Mouse (Mus musculus): ENCODE results near the gene Gabarapl2. TPM values are rescaled to one million over a fixed set of nuclear protein-coding genes. Genes with fewer than 3 reads are reported as not detected.
"Not testable (repeated sequence)": the region's sequence is repeated elsewhere in the genome, so short reads cannot be mapped to it uniquely, and the experiment has no call there.

Gene Gabarapl2
- total RNA-seq, 2 experiments from 2014 or later = 192 to 198 TPM

- intact Hi-C loops (cut with DNase I) = no loop called here
Measured at GRCm38 (mm10) chr8:111933348-111934076, 7.0 kb upstream of the Gabarapl2 start, which contains the start of gene Tmem231. Gene Tmem231, minus strand, starts transcription at chr8:111933881.

DNA sequence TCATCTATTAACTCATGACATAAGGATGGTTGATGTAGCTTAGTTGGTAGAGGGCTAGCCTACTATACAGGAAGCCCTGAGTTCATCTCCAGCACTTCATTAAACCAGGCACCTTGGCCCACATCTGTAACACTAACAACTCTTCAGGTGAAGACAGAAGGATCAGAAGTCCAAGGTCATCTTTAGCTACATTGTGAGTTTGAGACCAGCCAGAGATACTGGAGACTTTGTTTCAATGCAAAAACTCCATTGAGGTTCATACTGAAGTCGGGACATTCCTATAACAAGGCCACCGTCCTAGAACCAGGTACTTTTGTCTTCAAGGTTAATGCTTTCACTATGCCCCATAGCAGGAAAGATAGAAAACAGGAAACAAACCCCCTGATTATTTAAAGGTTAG lies 6.3 kb upstream of the Gabarapl2 start:
- DNase-seq = no peak
- intact Hi-C loops (cut with DNase I) = no loop called here

More at GRCm38 (mm10) chr8:111933348-111934076, 7.0 kb upstream of the Gabarapl2 start, which contains the start of gene Tmem231:
- DNase-seq = peak; percentile 94

GRCm38 (mm10) chr8:111937184-111937583 lies 3.3 kb upstream of the Gabarapl2 start:
- intact Hi-C loops (cut with DNase I) = no loop called here
- DNase-seq = no peak

GRCm38 (mm10) chr8:111938076-111938985 lies 2.2 kb upstream of the Gabarapl2 start:
- intact Hi-C loops (cut with DNase I); DNase-seq: not testable (repeated sequence)

DNA sequence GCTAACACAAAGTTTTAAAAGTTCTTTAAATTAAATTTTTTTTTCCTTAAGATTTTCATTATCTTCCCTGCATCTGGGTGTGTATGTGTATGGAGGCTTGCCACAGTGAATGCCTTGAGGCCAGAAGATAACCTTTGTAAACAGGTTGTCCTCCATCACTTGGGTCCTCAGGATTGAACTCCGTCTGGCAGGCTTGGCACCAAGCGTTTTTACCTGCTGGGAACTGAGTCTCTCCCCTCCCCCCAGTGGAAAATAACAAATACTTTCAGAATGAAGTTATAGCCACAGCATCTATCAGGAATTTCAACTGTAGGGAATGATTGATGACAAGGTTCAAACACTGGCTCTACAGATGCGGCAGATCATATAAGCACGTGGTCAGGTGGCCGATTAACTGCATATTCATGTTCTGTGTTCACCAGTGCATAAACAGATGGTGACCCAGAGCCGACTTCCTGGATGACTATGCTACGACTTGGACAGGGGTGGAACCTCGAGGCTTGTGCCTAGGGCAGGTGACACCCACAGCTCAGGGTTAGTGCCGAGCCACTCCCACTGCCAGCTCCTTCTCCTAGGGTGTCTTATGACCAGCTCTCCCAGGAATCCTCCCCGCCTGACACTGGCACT lies 874 bp upstream of the Gabarapl2 start:
- peak; percentile 9 for DNase-seq
- intact Hi-C loops (cut with DNase I) = no loop called here

GRCm38 (mm10) chr8:111941101-111941454 lies 575 bp downstream of the Gabarapl2 start:
- peak; percentile 24 for DNase-seq
- intact Hi-C loops (cut with DNase I) = no loop called here

GRCm38 (mm10) chr8:111943544-111943943 lies 3.0 kb downstream of the Gabarapl2 start:
- intact Hi-C loops (cut with DNase I) = no loop called here
- DNase-seq = no peak

DNA sequence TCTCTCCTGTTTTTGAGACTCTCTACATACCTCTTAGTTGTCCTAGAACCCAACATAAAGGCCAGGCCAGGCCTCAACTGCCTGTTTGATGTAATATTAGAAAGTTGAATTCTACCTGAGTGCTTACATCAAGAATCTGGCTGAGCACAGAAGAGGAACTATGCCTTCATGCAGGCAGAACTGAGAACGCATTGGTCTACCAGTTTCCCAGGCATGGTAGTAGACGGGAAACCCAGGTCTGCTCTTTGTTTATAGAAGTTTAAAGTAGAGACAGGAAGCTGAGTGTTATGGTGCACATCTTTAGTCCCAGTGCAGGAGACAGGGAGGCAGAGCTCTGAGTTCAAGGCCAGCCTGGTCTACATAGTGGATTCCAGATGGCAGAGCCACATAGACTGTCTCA lies 6.6 kb downstream of the Gabarapl2 start:
- intact Hi-C loops (cut with DNase I) = no loop called here

GRCm38 (mm10) chr8:111947954-111948353 lies 7.5 kb downstream of the Gabarapl2 start:
- intact Hi-C loops (cut with DNase I) = no loop called here

More for the DNA sequence above, 6.6 kb downstream of the Gabarapl2 start:
- DNase-seq = no peak

GRCm38 (mm10) chr8:111950846-111951245 lies 10.3 kb downstream of the Gabarapl2 start:
- intact Hi-C loops (cut with DNase I) = no loop called here
- DNase-seq = no peak

More at GRCm38 (mm10) chr8:111947954-111948353, 7.5 kb downstream of the Gabarapl2 start:
- no peak for DNase-seq

- no peak for DNase-seq
- intact Hi-C loops (cut with DNase I) = no loop called here
Measured at GRCm38 (mm10) chr8:111951317-111951716, 10.8 kb downstream of the Gabarapl2 start.

GRCm38 (mm10) chr8:111951936-111952335 lies 11.4 kb downstream of the Gabarapl2 start:
- no peak for DNase-seq

DNA sequence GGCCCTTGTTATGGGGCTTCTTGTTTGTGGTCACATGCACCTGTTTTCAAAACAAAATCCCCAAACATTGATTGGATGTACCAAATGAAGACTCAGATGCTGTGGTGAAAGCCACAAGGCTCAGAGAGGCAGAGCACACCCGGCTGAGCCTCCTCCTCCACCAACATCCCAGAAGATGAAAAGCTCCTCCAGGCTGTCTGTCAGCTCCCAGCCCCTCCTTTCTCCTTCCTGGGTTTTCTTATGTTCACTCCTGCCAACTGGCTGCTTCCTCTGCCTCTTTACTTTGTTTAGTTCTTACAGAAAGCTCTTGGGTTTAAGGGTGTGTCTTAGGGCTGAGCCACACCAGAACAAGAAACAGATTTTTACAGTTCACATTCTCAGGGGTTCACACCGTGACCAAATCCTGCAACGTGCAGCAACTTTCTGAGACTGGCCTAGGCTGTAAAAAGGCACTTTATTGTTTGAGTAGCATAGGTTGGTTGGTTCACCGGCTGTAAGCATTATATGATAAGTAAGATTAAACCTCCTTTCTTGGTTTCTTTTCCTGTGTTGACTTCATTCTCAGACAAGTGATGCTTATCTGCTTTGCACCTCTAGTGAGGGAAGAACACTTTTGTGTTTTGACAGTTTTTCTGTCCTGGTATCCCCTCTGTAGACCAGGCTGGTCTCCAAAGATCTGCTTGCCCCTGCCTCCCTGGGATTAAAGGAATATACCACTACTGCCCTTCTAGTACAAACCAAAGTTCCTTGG lies 14.5 kb downstream of the Gabarapl2 start:
- intact Hi-C loops (cut with DNase I) = no loop called here
- DNase-seq = no peak

More at GRCm38 (mm10) chr8:111951936-111952335, 11.4 kb downstream of the Gabarapl2 start:
- intact Hi-C loops (cut with DNase I) = no loop called here

DNA sequence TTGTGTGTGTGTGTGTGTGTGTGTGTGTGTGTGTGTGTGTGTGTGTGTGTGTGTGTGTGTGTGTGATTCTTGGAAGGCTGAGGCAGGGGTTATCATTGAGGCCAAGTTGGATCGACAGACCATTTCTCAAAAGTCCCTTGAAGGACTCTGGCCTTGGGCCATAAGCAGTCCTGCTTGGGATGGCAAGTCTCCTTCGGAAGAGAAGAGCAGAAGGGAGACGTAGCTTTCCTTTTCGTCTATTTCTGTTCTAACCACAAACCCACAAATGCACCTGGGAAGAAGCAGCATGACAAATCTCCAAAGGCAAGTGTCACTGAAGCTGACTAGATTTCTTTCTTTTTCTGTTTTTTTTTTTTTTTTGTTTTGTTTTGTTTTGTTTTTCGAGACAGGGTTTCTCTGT lies 15.4 kb downstream of the Gabarapl2 start:
- no peak for DNase-seq
- intact Hi-C loops (cut with DNase I) = no loop called here

GRCm38 (mm10) chr8:111957231-111957630 lies 16.7 kb downstream of the Gabarapl2 start:
- no peak for DNase-seq
- intact Hi-C loops (cut with DNase I) = no loop called here

- intact Hi-C loops (cut with DNase I) = no loop called here
- DNase-seq = no peak
Measured at GRCm38 (mm10) chr8:111960591-111961321, 20.3 kb downstream of the Gabarapl2 start.

GRCm38 (mm10) chr8:111961330-111961729 lies 20.8 kb downstream of the Gabarapl2 start:
- intact Hi-C loops (cut with DNase I) = no loop called here

GRCm38 (mm10) chr8:111962589-111962988 lies 22.1 kb downstream of the Gabarapl2 start:
- DNase-seq = no peak
- intact Hi-C loops (cut with DNase I) = no loop called here

More at GRCm38 (mm10) chr8:111961330-111961729, 20.8 kb downstream of the Gabarapl2 start:
- no peak for DNase-seq

GRCm38 (mm10) chr8:111963091-111963490 lies 22.6 kb downstream of the Gabarapl2 start:
- peak; percentile 15 for DNase-seq
- intact Hi-C loops (cut with DNase I) = no loop called here

GRCm38 (mm10) chr8:111963546-111963945 lies 23.0 kb downstream of the Gabarapl2 start:
- DNase-seq = no peak
- intact Hi-C loops (cut with DNase I) = no loop called here
